Mouse (Mus musculus) bone marrow, adult 2 months (tissue): Measurements from ENCODE around the gene Pfdn2.

Experiments used
- CTCF ChIP-seq: fragments of 200-500 bp; IDR thresholded peaks from 2 replicates; pipeline ENCODE4 v1.5.1; 2011; ENCODE audit warnings: low read length, control low read depth; ENCODE audit not compliant: control insufficient read depth, insufficient read depth
- POLR2A ChIP-seq: fragments of 200-500 bp; IDR thresholded peaks from 2 replicates; pipeline ENCODE4 v1.6.1; 2011; ENCODE audit warnings: low read depth, mild to moderate bottlenecking, control low read depth, low read length, borderline replicate concordance; ENCODE audit not compliant: control insufficient read depth

DNA sequence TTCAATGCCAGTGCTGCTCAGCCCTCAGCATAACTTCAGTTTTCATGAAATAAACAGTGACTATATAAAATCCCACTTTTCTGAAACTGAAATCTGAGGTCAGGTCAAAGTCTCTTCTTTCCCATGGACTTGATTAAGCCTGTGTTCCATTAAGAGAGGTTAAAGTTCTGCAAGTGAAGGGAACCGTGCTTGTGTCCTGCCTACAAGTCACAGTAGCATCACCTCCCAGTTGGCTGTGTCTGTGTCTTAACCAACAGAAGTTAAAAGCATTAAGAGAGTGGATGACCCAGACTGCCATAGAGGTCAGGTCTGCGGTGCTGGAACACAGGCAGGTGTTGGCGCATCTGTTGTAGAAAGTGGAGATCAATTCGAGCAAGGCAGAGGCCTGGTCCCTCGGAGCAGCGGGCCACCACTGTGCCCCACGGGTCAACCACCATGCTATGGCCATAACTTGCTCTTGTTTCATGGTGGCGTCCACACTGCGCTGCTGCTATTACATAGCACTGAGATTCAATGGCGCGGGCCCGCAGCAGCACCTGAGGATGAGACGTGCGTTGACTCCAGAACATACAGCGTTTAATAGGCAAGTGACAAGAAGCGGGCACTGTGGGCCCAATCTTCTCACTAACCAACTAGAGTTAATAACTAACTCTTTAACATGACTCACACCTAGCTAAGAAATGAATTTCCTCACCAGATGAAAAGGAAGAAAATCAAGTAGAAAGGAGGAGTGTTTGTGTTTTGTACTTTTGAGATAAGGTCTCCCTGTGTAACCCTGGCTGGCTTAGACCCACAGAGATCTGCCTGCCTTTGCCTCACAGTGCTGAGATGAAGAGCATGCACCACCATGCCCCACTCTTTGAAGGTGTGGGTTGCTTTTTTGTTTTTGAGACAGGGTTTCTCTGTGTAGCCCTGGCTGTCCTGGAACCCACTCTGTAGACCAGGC lies 2.9 kb upstream of the Pfdn2 start:
- TF ChIP-seq CTCF (no peak), POLR2A (no peak)
